Mouse (Mus musculus): Measurements from ENCODE around the gene Natd1. TPM values are rescaled to one million over a fixed set of nuclear protein-coding genes. Genes with fewer than 3 reads are reported as not detected.

The Natd1 gene
- total RNA-seq, 1 experiment, result 14.6 TPM

GRCm38 (mm10) chr11:60856587-60856986 lies 58.0 kb downstream of the Natd1 start:
- no peak overlapping the region for H3K4me3 ChIP-seq (ENCODE audit: insufficient read depth in 1 of 2, low read depth in 1 of 2, low read length in 2 of 2, poor library complexity in 1 of 2, severe bottlenecking in 1 of 2)
- no peak for TF ChIP-seq HCFC1 (IDR thresholded peaks at IDR 0.05; ENCODE audit: borderline replicate concordance, insufficient read depth, low read length)
- TF ChIP-seq ZNF384 (IDR thresholded peaks at IDR 0.05; ENCODE audit: low read depth, low read length), result no peak
- no peak for TF ChIP-seq CHD2 (IDR thresholded peaks at IDR 0.05; ENCODE audit: low read depth, low read length)
- TF ChIP-seq ZC3H11A (IDR thresholded peaks at IDR 0.05; ENCODE audit: borderline replicate concordance, low read depth, low read length), result no peak
- no peak for TF ChIP-seq MAFK (IDR thresholded peaks at IDR 0.05; ENCODE audit: insufficient read depth, low read depth, low read length)
- H3K27ac ChIP-seq (ENCODE audit: insufficient read depth, low read depth, low read length, poor library complexity, severe bottlenecking), result no peak overlapping the region
- no peaks in the 10 kb centered on the region; a peak in 1 of 4 replicates for H3K4me1 ChIP-seq (ENCODE audit: control insufficient read depth in 2 of 2, insufficient read depth in 2 of 2, low read length in 2 of 2, poor library complexity in 1 of 2)
- no peak overlapping the region for H3K9ac ChIP-seq (ENCODE audit: insufficient read depth, low read depth, low read length, poor library complexity, severe bottlenecking)
- H3K36me3 ChIP-seq (ENCODE audit: control insufficient read depth, insufficient read depth, low read length, poor library complexity, severe bottlenecking), result peaks cover 47% of the 10 kb centered on the region
- no peak for DNase-seq (ENCODE audit: low read depth, low spot score)
- no peaks in the 10 kb centered on the region for H3K9me3 ChIP-seq (ENCODE audit: control insufficient read depth, insufficient read depth, low read depth, low read length)
- in situ Hi-C loops (cut with MboI; ENCODE audit: low sequenced_read_pairs in 2 of 2, unreplicated experiment in 2 of 2), result no loop called here

Other genes starting within 250 kb of the Natd1 start
- gene Llgl1, start 215.0 kb downstream of the Natd1 start, total RNA-seq (2012; rRNA removed), result 25.5 and 33.0 TPM in 2 replicates
- 53.3 and 55.3 TPM in 2 replicates for gene Flii, start 187.5 kb downstream of the Natd1 start, total RNA-seq (2012; rRNA removed)
- gene Mief2, start 186.4 kb downstream of the Natd1 start, total RNA-seq (2012; rRNA removed), result 24.8 and 39.2 TPM in 2 replicates
- gene Top3a, start 137.4 kb downstream of the Natd1 start, total RNA-seq (2012; rRNA removed), result 19.7 and 20.0 TPM in 2 replicates
- gene Smcr8, start 137.2 kb downstream of the Natd1 start, total RNA-seq (2012; rRNA removed), result 23.1 and 27.4 TPM in 2 replicates
- gene Shmt1, start 103.0 kb downstream of the Natd1 start, total RNA-seq (2012; rRNA removed), result 103 and 115 TPM in 2 replicates
- 102 and 142 TPM in 2 replicates for gene Dhrs7b, start 84.1 kb downstream of the Natd1 start, total RNA-seq (2012; rRNA removed)
- 42.6 and 50.0 TPM in 2 replicates for gene Tmem11, start 35.5 kb downstream of the Natd1 start, total RNA-seq (2012; rRNA removed)
- 26.9 and 30.3 TPM in 2 replicates for gene Map2k3, start 17.3 kb upstream of the Natd1 start, total RNA-seq (2012; rRNA removed)
- 4.0 and 5.9 TPM in 2 replicates for gene Kcnj12, start 107.8 kb upstream of the Natd1 start, total RNA-seq (2012; rRNA removed)
- 0.53 and 2.3 TPM in 2 replicates for gene Tnfrsf13b, start 212.0 kb upstream of the Natd1 start, total RNA-seq (2012; rRNA removed)